Mouse (Mus musculus) liver, embryonic 14.5 days (tissue): ENCODE measurements around the gene Notch2. TPM values are rescaled to one million over a fixed set of nuclear protein-coding genes. Genes with fewer than 3 reads are reported as not detected.

Experiments
- ATAC-seq: fragments of 200-750 bp; cut with Nextera tagmentation; 2 replicates; pipeline ENCODE4 v1.8.0; 2017; ENCODE audit warnings: moderate number of reproducible peaks, mild to moderate bottlenecking, moderate library complexity; ENCODE audit not compliant: insufficient read depth
- DNase-seq, 3 experiments: peaks; one replicate each; pipeline ENCODE4 v3.0.0-alpha.2; 2012 to 2013; ENCODE audit warnings: low read depth in 3 of 3, low spot score in 3 of 3
- H3K27ac ChIP-seq: fragments of 300-500 bp; sonication (generic); 2 replicates; pipeline ENCODE4 v1.5.1; 2014; ENCODE audit warnings: moderate library complexity, mild to moderate bottlenecking, control low read depth, inconsistent platforms
- H3K27me3 ChIP-seq: fragments of 300-500 bp; sonication (generic); 2 replicates; pipeline ENCODE4 v1.6.1; 2014; ENCODE audit warnings: mild to moderate bottlenecking, low read length, moderate library complexity; ENCODE audit not compliant: control insufficient read depth, insufficient read depth
- H3K36me3 ChIP-seq: fragments of 300-500 bp; sonication (generic); replicated peaks from 2 replicates; pipeline ENCODE4 v1.6.1; 2014; ENCODE audit warnings: low read depth; ENCODE audit not compliant: control insufficient read depth, insufficient read depth
- H3K4me1 ChIP-seq, 2 experiments: fragments of 200-500 bp in 1 of 2; fragments of 300-500 bp in 1 of 2; sonication (generic) in 1 of 2; replicated peaks; 2 replicates each; pipeline ENCODE4 v1.6.1; 2012 to 2014; ENCODE audit warnings: antibody characterized with exemption in 1 of 2, inconsistent platforms in 1 of 2, low read length in 1 of 2; ENCODE audit not compliant: control insufficient read depth in 2 of 2, insufficient read depth in 2 of 2
- H3K4me2 ChIP-seq: fragments of 300-500 bp; sonication (generic); 2 replicates; pipeline ENCODE4 v1.6.1; 2014; ENCODE audit warnings: low read depth, mild to moderate bottlenecking, control low read depth, moderate library complexity
- H3K4me3 ChIP-seq, 2 experiments: fragments of 200-500 bp in 1 of 2; fragments of 300-500 bp in 1 of 2; sonication (generic) in 1 of 2; 2 replicates each; pipeline ENCODE4 v1.5.1; 2012 to 2014; ENCODE audit warnings: low read depth in 2 of 2, low read length in 2 of 2, mild to moderate bottlenecking in 2 of 2, control low read depth in 1 of 2, inconsistent platforms in 1 of 2, moderate library complexity in 1 of 2; ENCODE audit not compliant: insufficient read depth in 1 of 2
- H3K9ac ChIP-seq: fragments of 300-500 bp; sonication (generic); replicated peaks from 2 replicates; pipeline ENCODE4 v1.6.1; 2014; ENCODE audit warnings: mild to moderate bottlenecking, control low read depth, moderate library complexity
- H3K9me3 ChIP-seq: fragments of 300-500 bp; sonication (generic); 2 replicates; pipeline ENCODE4 v1.6.1; 2016; ENCODE audit warnings: low read length, mixed read lengths; ENCODE audit not compliant: control insufficient read depth
- CTCF ChIP-seq: IDR thresholded peaks from 2 replicates; pipeline ENCODE4 v1.5.1; 2016; ENCODE audit warnings: antibody characterized with exemption, low read depth, control low read depth
- EP300 ChIP-seq: IDR thresholded peaks from 2 replicates; pipeline ENCODE4 v1.6.1; 2016; ENCODE audit warnings: antibody characterized with exemption, low read depth
- WGBS: fragments of 180-500 bp; shearing (Covaris S2); extraction: QIAGEN DNeasy Blood & Tissue Kit; methylation state at CpG from one replicate; pipeline ENCODE4 v1.1.7; 2014; ENCODE audit not compliant: insufficient replicate concordance; 5-methylcytosine and 5-hydroxymethylcytosine counted together
- polyA plus RNA-seq, 2 experiments: library from polyadenylated mRNA; depleted of rRNA in 1 of 2; stranded (reverse) in 1 of 2; unstranded in 1 of 2; fragments of >200 nt; fragmentation: Nextera tagmentation in 1 of 2; extraction: Ambion mirVana in 1 of 2; gene quantifications; 2 replicates each; pipeline versions ENCODE4 v1.2.1 to v1.2.3; 2012 to 2014

The Notch2 gene
- polyA plus RNA-seq, 2 experiments: 3.0 to 5.4 TPM

GRCm38 (mm10) chr3:98087551-98087950, 74.2 kb downstream of the Notch2 start:
- ATAC-seq (no peak), DNase-seq (no peak)
- H3K4me2 ChIP-seq: no peak overlapping the region
- H3K4me1 ChIP-seq: peaks cover 18 to 24% of the 10 kb centered on the region in 2 experiments
- H3K4me3 ChIP-seq: no peak overlapping the region
- TF ChIP-seq EP300: no peak
- no peak for TF ChIP-seq CTCF
- H3K9ac ChIP-seq: no peak overlapping the region
- WGBS: 63% methylated on average over 3 of the region's 3 CpGs
- no peak overlapping the region for H3K27ac ChIP-seq
- no peaks in the 10 kb centered on the region; the same call in 1 of the 2 replicates for H3K36me3 ChIP-seq
- no peaks in the 10 kb centered on the region for H3K9me3 ChIP-seq
- no peaks in the 10 kb centered on the region for H3K27me3 ChIP-seq

GRCm38 (mm10) chr3:98089702-98090101, 76.4 kb downstream of the Notch2 start:
- WGBS: 80% methylated on average over 5 of the region's 5 CpGs
- no peak overlapping the region for H3K27ac ChIP-seq

GRCm38 (mm10) chr3:98090129-98090528, 76.8 kb downstream of the Notch2 start:
- 75% methylated on average over 8 of the region's 8 CpGs for WGBS
- no peak for ATAC-seq
- TF ChIP-seq EP300: no peak
- TF ChIP-seq CTCF: no peak
- no peaks in the 10 kb centered on the region for H3K36me3 ChIP-seq
- no peaks in the 10 kb centered on the region for H3K27me3 ChIP-seq
- no peak overlapping the region for H3K27ac ChIP-seq
- H3K4me3 ChIP-seq: no peak overlapping the region
- peaks cover 10 to 14% of the 10 kb centered on the region in 2 experiments; a peak in 3 of 4 replicates for H3K4me1 ChIP-seq
- no peak overlapping the region for H3K9ac ChIP-seq
- H3K9me3 ChIP-seq: no peaks in the 10 kb centered on the region
- DNase-seq: no peak
- no peak overlapping the region for H3K4me2 ChIP-seq

More at GRCm38 (mm10) chr3:98089702-98090101, 76.4 kb downstream of the Notch2 start:
- no peak for DNase-seq
- Histone ChIP-seq H3K9ac (no peak overlapping the region), H3K4me1 (peaks cover 10 to 14% of the 10 kb centered on the region in 2 experiments; a peak in 3 of 4 replicates), H3K36me3 (no peaks in the 10 kb centered on the region), H3K27me3 (no peaks in the 10 kb centered on the region), H3K4me3 (no peak overlapping the region), H3K9me3 (no peaks in the 10 kb centered on the region), H3K4me2 (no peak overlapping the region)
- no peak for ATAC-seq
- TF ChIP-seq CTCF (no peak), EP300 (no peak)

- Histone ChIP-seq H3K27me3 (no peaks in the 10 kb centered on the region), H3K9me3 (no peaks in the 10 kb centered on the region), H3K4me2 (no peak overlapping the region), H3K27ac (no peak overlapping the region), H3K4me1 (no peaks in the 10 kb centered on the region), H3K9ac (no peak overlapping the region), H3K4me3 (no peak overlapping the region), H3K36me3 (no peaks in the 10 kb centered on the region)
- TF ChIP-seq CTCF (no peak), EP300 (no peak)
- WGBS: 70% methylated on average over 10 of the region's 10 CpGs
- DNase-seq (no peak), ATAC-seq (no peak)
Measured at GRCm38 (mm10) chr3:98092680-98093370, 79.5 kb downstream of the Notch2 start.

GRCm38 (mm10) chr3:98093954-98094353, 80.6 kb downstream of the Notch2 start:
- DNase-seq (no peak), ATAC-seq (no peak)
- 69% methylated on average over 5 of the region's 5 CpGs for WGBS
- Histone ChIP-seq H3K4me1 (no peaks in the 10 kb centered on the region), H3K4me3 (no peak overlapping the region), H3K9ac (no peak overlapping the region), H3K27me3 (no peaks in the 10 kb centered on the region), H3K36me3 (no peaks in the 10 kb centered on the region; the same call in 1 of the 2 replicates), H3K9me3 (no peaks in the 10 kb centered on the region), H3K4me2 (no peak overlapping the region), H3K27ac (no peak overlapping the region)
- no peak for TF ChIP-seq CTCF
- TF ChIP-seq EP300: no peak
